Mouse (Mus musculus) testis, adult 2 months (tissue): ENCODE data around the gene Hoxa11. TPM values are rescaled to one million over a fixed set of nuclear protein-coding genes. Genes with fewer than 3 reads are reported as not detected.

Experiments
- H3K27ac ChIP-seq: fragments of 200-500 bp; 2 replicates; pipeline ENCODE4 v1.5.1; 2012; ENCODE audit warnings: low read depth, low read length; ENCODE audit not compliant: control insufficient read depth, insufficient read depth
- H3K27me3 ChIP-seq: fragments of 200-500 bp; 2 replicates; pipeline ENCODE4 v1.6.1; 2012; ENCODE audit warnings: mild to moderate bottlenecking, low read length, moderate library complexity; ENCODE audit not compliant: control insufficient read depth, insufficient read depth
- H3K36me3 ChIP-seq: fragments of 200-500 bp; 2 replicates; pipeline ENCODE4 v1.6.1; 2012; ENCODE audit warnings: mild to moderate bottlenecking, low read length; ENCODE audit not compliant: control insufficient read depth, insufficient read depth
- H3K4me1 ChIP-seq: fragments of 200-500 bp; 2 replicates; pipeline ENCODE4 v1.6.1; 2012; ENCODE audit warnings: low read length; ENCODE audit not compliant: control insufficient read depth, insufficient read depth
- H3K4me3 ChIP-seq: fragments of 200-500 bp; 2 replicates; pipeline ENCODE4 v1.5.1; 2012; ENCODE audit warnings: low read depth, mild to moderate bottlenecking, low read length, moderate library complexity, mixed read lengths; ENCODE audit not compliant: control insufficient read depth
- CTCF ChIP-seq: fragments of 200-500 bp; IDR thresholded peaks from 2 replicates; pipeline ENCODE4 v1.5.1; 2012; ENCODE audit warnings: low read depth, mild to moderate bottlenecking, inconsistent platforms, low read length, moderate library complexity; ENCODE audit not compliant: control insufficient read depth, insufficient read depth, insufficient replicate concordance
- POLR2A ChIP-seq: fragments of 200-500 bp; IDR thresholded peaks from 2 replicates; pipeline ENCODE4 v1.6.1; 2012; ENCODE audit warnings: low read depth, mild to moderate bottlenecking, inconsistent platforms, low read length, moderate library complexity; ENCODE audit not compliant: control insufficient read depth
- polyA plus RNA-seq: library from polyadenylated mRNA; depleted of rRNA; stranded (reverse); fragments of >200 nt; gene quantifications from 2 replicates; pipeline ENCODE4 v1.2.3, GENCODE M21; 2012

Hoxa11 gene
- polyA plus RNA-seq, 1 experiment, result not detected

- Histone ChIP-seq H3K27me3 (peaks cover 25% of the 10 kb centered on the region), H3K36me3 (no peaks in the 10 kb centered on the region), H3K4me3 (no peak overlapping the region), H3K4me1 (peaks cover 5% of the 10 kb centered on the region), H3K27ac (no peak overlapping the region)
- TF ChIP-seq CTCF (no peak), POLR2A (no peak)
These were observed 12.5 kb downstream of the Hoxa11 start for GRCm38 (mm10) chr6:52232984-52233545.

DNA sequence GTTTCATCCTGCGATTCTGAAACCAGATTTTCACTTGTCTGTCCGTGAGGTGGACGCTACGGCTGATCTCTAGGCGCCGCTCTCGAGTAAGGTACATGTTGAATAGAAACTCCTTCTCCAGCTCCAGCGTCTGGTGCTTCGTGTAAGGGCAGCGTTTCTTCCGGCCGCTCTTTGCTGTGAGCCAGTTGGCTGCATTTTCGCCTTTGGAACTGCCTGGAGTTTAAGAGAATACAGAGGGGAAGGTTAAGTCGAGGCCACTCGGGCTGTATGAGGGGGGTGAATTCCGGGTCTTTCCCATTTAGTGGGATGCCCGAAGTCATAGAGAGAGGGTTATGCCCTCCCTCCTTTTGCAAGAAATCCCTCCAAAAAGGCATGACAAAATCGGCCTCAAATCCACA, 13.0 kb downstream of the Hoxa11 start:
- H3K4me3 ChIP-seq, result no peak overlapping the region
- peaks cover 25% of the 10 kb centered on the region for H3K27me3 ChIP-seq
- TF ChIP-seq POLR2A (no peak), CTCF (no peak)
- H3K4me1 ChIP-seq, result peaks cover 5% of the 10 kb centered on the region
- no peak overlapping the region for H3K27ac ChIP-seq
- no peaks in the 10 kb centered on the region for H3K36me3 ChIP-seq

DNA sequence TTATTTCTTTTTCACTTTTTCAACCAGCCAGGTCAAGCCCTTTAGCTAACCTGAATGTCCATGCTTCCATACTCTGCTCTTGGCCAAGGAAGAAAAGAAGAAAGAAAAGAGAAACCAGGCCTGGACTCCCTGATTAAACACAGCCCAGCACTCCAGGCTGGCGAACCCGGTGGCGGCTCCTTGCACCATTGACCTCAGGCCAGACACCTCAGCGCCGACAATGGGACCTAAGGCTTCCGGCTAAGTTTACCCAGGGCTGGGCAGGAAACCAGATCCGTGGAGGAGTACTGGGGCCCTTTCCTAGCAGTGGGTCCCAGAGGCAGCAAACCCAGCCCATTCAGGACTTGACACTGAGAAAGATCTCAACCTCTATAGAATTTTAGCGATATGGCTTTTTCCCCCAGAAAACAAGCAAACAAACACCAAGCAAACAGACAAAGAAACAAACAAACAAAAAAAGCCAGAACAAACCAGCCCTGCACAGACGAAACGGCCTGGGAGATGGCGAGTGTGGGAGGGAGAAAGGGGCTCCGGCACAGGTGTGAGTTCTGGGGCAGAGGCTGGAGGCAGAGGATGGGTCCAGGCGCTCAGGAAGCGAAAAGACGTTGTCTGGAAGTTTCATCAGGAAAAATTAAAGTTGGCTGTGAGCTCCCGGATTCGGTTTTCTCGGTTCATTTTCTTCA, 13.6 kb downstream of the Hoxa11 start:
- peaks cover 25% of the 10 kb centered on the region for H3K27me3 ChIP-seq
- TF ChIP-seq CTCF, result no peak
- TF ChIP-seq POLR2A, result no peak
- H3K4me3 ChIP-seq, result no peak overlapping the region
- H3K27ac ChIP-seq, result no peak overlapping the region
- peaks cover 5% of the 10 kb centered on the region for H3K4me1 ChIP-seq
- no peaks in the 10 kb centered on the region for H3K36me3 ChIP-seq

DNA sequence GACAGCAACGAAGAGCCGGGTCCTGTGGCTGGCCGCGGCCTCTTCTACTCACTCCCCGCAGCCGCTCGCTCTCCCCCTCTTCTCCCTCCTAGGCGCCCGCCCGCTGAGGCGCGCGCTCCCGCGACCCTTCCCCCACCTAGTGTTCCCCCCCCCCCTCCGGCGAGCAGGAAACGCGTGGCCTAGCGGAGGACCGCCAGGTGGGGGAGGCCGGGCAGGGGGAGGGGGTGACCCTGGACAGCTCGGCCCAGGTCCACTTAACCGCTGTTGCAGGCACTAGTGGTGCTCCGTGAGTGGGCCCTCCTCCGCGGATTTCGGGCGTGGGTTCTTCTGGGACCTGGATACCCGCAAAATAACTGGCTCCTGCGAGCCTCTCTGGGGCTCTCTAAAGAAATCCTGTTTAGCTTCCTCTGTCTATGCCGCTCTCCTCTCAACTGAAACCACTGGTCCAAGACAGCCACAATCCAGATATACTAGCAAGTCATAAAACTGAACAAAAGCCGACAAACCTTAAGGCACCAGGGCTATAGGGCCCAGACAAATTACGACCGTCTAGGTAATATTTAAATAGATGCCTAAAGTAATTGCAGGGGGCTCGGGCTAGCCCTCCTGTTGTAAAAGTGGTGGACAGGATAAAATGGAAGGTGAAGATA, 15.0 kb downstream of the Hoxa11 start, which contains the start of gene Hoxa9:
Hoxa9 (minus strand) TSS at position 574 of the 650 bp plus-strand sequence.
- no peak for TF ChIP-seq POLR2A
- TF ChIP-seq CTCF, result no peak
- no peak within 1 kb of the TSS for H3K27ac ChIP-seq
- peaks cover 29% of the 10 kb centered on the region for H3K27me3 ChIP-seq
- H3K36me3 ChIP-seq, result no peaks in the 10 kb centered on the region
- H3K4me1 ChIP-seq, result peaks cover 8% of the 10 kb centered on the region
- H3K4me3 ChIP-seq, result no peak within 1 kb of the TSS

- TF ChIP-seq CTCF (no peak), POLR2A (no peak)
- peaks cover 37% of the 10 kb centered on the region for H3K27me3 ChIP-seq
- peak overlapping the region; percentile 2; the same call in 1 of the 2 replicates for H3K4me3 ChIP-seq
- H3K27ac ChIP-seq, result no peak overlapping the region
- no peaks in the 10 kb centered on the region for H3K36me3 ChIP-seq
- peaks cover 10% of the 10 kb centered on the region for H3K4me1 ChIP-seq
These were observed 15.8 kb downstream of the Hoxa11 start for GRCm38 (mm10) chr6:52229558-52230416.

DNA sequence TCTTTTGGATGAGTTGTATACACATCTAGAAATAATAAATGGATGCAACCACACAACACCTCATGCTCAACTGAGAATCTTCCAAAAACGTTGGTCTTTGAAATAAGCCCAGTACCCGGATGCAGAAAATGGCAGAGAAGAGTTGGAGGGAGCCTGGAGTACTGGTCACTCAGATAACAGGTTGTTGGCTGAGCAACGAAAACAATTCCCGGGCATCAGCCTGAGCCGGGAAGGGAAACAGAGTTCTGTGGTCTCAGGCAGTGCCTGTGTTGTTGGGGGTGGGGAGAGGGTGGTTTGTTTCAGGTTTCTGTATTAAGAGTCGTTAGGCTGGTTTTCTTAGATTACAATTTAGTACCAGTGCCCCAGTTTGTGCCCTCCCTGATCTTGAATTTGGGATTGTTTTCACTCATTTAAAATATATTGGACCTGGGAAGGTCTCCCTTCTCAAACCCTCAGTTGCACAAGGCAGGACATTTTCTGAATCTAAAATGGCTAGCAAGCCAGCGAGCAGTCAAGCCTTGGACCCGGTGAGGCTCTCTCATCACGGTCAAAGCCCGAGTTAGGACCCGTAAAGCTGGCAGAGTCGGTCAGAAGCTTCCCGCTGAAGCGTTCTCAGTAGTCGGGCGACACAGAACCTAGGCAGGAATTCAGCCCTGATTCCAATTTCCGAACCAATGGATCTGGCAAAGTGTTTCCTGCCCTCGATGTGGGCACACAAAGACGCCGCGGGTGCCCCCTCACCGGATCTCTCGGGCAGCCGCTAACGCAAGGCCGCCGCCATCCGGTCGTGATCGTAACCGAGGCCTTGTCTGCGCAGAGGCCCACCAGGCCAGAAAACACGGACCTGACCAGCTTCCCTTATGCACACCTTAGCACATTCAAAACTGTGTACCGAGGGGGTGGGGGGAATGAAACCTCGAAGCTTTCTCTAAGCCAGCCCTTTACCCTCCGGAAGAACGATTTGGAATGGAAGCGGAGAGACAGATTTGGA, 16.8 kb downstream of the Hoxa11 start:
- Histone ChIP-seq H3K4me3 (no peak overlapping the region; the same call in 1 of the 2 replicates), H3K4me1 (peaks cover 7% of the 10 kb centered on the region), H3K36me3 (no peaks in the 10 kb centered on the region), H3K27me3 (peaks cover 37% of the 10 kb centered on the region), H3K27ac (no peak overlapping the region)
- TF ChIP-seq POLR2A, result no peak
- TF ChIP-seq CTCF, result no peak
